Mouse (Mus musculus) limb, embryonic 13.5 days (tissue): Measurements from ENCODE around the gene Hsd11b2. TPM values are rescaled to one million over a fixed set of nuclear protein-coding genes. Genes with fewer than 3 reads are reported as not detected.
A peak's percentile ranks its signal among the peaks of the same experiment; 100 is the strongest.

Experiments used
- ATAC-seq: fragments of 200-750 bp; cut with Nextera tagmentation; 2 replicates; pipeline ENCODE4 v1.8.0; 2017; ENCODE audit warnings: low read depth, moderate number of reproducible peaks, moderate TSS enrichment; ENCODE audit not compliant: low FRiP score
- H3K27ac ChIP-seq: fragments of 300-500 bp; sonication (generic); 2 replicates; pipeline ENCODE4 v1.5.1; 2015; ENCODE audit warnings: inconsistent platforms, mild to moderate bottlenecking, moderate library complexity
- H3K27me3 ChIP-seq: fragments of 300-500 bp; sonication (generic); 2 replicates; pipeline ENCODE4 v1.6.1; 2015; ENCODE audit warnings: mild to moderate bottlenecking, inconsistent platforms
- H3K36me3 ChIP-seq: fragments of 300-500 bp; sonication (generic); 2 replicates; pipeline ENCODE4 v1.6.1; 2015; ENCODE audit warnings: inconsistent platforms, mild to moderate bottlenecking, moderate library complexity
- H3K4me1 ChIP-seq: fragments of 300-500 bp; sonication (generic); 2 replicates; pipeline ENCODE4 v1.6.1; 2015; ENCODE audit warnings: inconsistent platforms
- H3K4me2 ChIP-seq: fragments of 300-500 bp; sonication (generic); replicated peaks from 2 replicates; pipeline ENCODE4 v1.6.1; 2015; ENCODE audit warnings: inconsistent platforms, mild to moderate bottlenecking, moderate library complexity
- H3K4me3 ChIP-seq: fragments of 300-500 bp; sonication (generic); 2 replicates; pipeline ENCODE4 v1.5.1; 2015; ENCODE audit warnings: moderate library complexity, mild to moderate bottlenecking, inconsistent platforms
- H3K9ac ChIP-seq: fragments of 300-500 bp; sonication (generic); 2 replicates; pipeline ENCODE4 v1.6.1; 2015; ENCODE audit warnings: mild to moderate bottlenecking, inconsistent platforms
- H3K9me3 ChIP-seq: fragments of 300-500 bp; sonication (generic); 2 replicates; pipeline ENCODE4 v1.6.1; 2016; ENCODE audit warnings: inconsistent platforms
- WGBS: fragments of 180-500 bp; shearing (Covaris S2); methylation state at CpG from one replicate; pipeline ENCODE4 v1.1.7; 2015; 5-methylcytosine and 5-hydroxymethylcytosine counted together
- polyA plus RNA-seq: library from polyadenylated mRNA; unstranded; fragments of >200 nt; fragmentation: Nextera tagmentation; extraction: Ambion mirVana; gene quantifications from 2 replicates; pipeline ENCODE4 v1.2.1, GENCODE M21; 2015

Hsd11b2 gene
- polyA plus RNA-seq, 1 experiment from 2014 or later: 5.9 TPM

DNA sequence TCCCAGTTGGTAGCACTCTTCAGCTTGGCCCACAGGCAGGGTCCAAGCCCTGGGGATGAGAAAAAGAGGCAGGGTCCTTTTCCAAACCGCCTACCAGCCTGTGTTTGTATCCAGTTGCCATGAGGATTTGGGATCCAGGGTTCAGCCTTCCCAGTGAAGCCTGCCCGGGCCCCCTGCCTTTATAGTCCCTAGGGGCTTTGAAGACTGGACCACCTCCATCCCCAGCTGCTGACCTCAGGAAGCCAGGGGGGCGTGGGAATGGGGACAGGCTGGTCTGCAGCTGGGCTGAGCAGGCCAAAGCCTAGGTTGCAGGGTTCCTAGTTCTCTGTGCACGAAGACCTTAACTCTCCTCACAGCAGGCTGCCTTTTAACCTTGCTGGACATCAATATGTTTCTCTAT, 43.3 kb upstream of the Hsd11b2 start:
- WGBS: 41% methylated on average over 4 of the region's 4 CpGs
- H3K4me1 ChIP-seq: peaks cover 57% of the 10 kb centered on the region

DNA sequence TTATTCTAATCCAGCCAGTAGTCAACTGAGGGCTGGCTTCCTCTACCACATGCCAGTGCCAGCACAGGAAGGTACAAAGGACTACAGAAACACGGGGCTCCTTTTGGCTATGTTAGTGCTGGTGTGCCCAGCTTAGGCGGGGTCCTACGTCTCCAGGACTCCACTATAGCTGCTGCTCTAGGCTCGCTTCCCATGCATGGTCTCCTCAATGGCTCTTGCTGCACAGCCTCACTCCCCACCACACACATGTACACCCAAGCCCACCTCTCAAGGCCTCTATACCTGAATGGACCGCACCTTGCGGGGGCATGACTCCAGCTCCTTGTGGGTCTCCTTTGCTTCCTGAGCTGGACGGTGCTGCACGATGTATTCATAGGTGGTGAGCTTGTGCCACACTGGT, 42.8 kb upstream of the Hsd11b2 start:
- ATAC-seq: no peak
- 93% methylated on average over 8 of the region's 8 CpGs for WGBS
- H3K36me3 ChIP-seq: peaks cover 52% of the 10 kb centered on the region
- H3K9me3 ChIP-seq: no peaks in the 10 kb centered on the region
- no peak overlapping the region for H3K4me3 ChIP-seq
- peaks cover 55% of the 10 kb centered on the region for H3K27me3 ChIP-seq
- no peak overlapping the region for H3K4me2 ChIP-seq
- no peak overlapping the region for H3K27ac ChIP-seq
- peaks cover 52% of the 10 kb centered on the region for H3K4me1 ChIP-seq
- no peak overlapping the region for H3K9ac ChIP-seq

More for the DNA sequence above, 43.3 kb upstream of the Hsd11b2 start:
- no peaks in the 10 kb centered on the region for H3K9me3 ChIP-seq
- H3K4me2 ChIP-seq: no peak overlapping the region
- no peak for ATAC-seq
- H3K4me3 ChIP-seq: no peak overlapping the region
- H3K27me3 ChIP-seq: peaks cover 60% of the 10 kb centered on the region
- H3K27ac ChIP-seq: no peak overlapping the region; the same call in 1 of the 2 replicates
- peaks cover 52% of the 10 kb centered on the region for H3K36me3 ChIP-seq
- no peak overlapping the region for H3K9ac ChIP-seq

DNA sequence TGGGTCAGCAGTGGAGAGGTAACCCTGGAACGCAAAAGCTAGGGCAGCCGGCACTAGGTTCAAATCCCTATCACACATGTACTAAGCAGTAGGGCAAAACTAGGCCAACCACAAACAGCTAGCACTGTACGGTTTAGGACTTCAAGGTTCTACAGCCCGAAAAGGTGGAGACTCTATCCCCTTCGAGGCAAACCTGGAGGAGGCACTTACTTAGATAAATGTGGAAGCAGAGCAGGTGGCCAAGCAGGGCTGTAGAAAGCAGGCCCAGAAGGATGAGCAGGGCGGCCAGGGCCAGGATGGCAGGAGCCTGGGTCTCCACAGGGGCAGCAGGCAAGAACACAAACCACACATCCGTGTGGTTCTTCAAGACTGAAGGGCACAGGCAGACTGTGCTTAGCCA, 42.4 kb upstream of the Hsd11b2 start:
- H3K4me2 ChIP-seq: no peak overlapping the region
- no peak overlapping the region for H3K9ac ChIP-seq
- peaks cover 52% of the 10 kb centered on the region for H3K36me3 ChIP-seq
- peaks cover 52% of the 10 kb centered on the region for H3K27me3 ChIP-seq
- WGBS: 87% methylated on average over 7 of the region's 7 CpGs
- H3K4me3 ChIP-seq: no peak overlapping the region
- H3K27ac ChIP-seq: no peak overlapping the region
- no peaks in the 10 kb centered on the region for H3K9me3 ChIP-seq
- ATAC-seq: no peak
- peaks cover 52% of the 10 kb centered on the region for H3K4me1 ChIP-seq

DNA sequence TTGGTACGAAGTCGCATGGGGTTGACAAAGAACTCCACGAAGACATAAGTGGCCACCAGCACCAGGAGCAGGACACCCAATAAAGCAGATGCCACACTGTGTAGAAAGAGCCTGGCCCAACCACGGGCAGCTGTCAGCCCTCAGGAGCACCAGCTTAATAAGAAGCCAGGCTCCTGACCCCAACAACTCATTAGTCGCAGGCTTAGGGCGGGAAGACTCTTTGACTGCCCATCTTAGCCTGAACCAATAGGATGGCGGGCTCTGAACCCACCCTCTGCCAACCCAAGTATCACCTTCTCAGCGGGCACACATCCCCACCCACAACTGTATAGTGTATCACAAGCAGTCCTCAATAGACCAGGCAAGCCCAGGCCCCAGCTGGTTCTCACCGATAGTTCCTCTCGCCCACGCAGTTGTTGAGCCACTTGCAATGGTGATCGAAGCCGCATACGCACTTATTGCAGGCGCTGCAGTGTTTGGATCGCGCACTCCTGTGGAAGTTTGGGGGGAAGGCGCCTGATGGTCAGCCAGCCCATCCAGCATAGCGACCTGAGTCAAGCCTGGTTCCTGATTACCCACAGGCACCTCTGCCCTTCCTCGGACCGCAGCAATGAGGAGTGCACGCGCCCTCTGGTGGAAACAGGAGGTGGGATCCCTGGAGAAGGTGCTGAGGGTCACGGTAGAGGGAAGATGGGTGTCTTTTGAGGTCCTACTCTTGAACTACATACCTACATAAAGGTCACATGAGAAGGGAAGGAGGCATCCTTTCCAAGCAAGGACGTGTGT, 41.7 kb upstream of the Hsd11b2 start:
- ATAC-seq: no peak
- Histone ChIP-seq H3K9me3 (no peaks in the 10 kb centered on the region), H3K4me2 (peak overlapping the region; percentile 19; the same call in 1 of the 2 replicates), H3K9ac (no peak overlapping the region), H3K4me3 (no peak overlapping the region), H3K4me1 (peaks cover 47% of the 10 kb centered on the region), H3K27ac (no peak overlapping the region), H3K36me3 (peaks cover 56% of the 10 kb centered on the region), H3K27me3 (peaks cover 50% of the 10 kb centered on the region)
- 40% methylated on average over 25 of the region's 25 CpGs for WGBS

DNA sequence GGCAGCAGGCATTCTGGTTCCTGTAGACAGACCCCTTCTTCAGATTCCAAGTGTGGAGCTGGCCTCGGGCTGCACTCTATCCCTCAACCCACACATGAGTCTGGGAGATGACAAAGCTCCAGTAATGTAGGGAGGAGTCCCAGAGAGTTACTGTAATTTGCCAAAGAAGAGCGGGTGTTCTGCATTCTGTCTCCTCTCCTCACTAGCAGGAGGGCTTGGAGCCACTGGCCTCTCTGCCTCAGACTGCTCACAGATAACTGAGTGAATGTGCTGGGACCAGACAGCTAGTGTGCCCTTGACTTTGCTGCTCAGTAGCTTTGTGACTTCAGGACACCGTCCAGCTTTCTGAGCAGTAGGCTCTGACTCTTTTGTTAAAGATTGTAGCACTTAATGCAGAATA, 40.8 kb upstream of the Hsd11b2 start:
- peaks cover 39% of the 10 kb centered on the region for H3K4me1 ChIP-seq
- no peak for ATAC-seq
- H3K27ac ChIP-seq: no peak overlapping the region
- H3K36me3 ChIP-seq: peaks cover 58% of the 10 kb centered on the region
- WGBS: 82% methylated on average over 3 of the region's 3 CpGs
- no peak overlapping the region for H3K9ac ChIP-seq
- no peaks in the 10 kb centered on the region for H3K9me3 ChIP-seq
- peaks cover 41% of the 10 kb centered on the region for H3K27me3 ChIP-seq
- no peak overlapping the region for H3K4me3 ChIP-seq
- no peak overlapping the region for H3K4me2 ChIP-seq

DNA sequence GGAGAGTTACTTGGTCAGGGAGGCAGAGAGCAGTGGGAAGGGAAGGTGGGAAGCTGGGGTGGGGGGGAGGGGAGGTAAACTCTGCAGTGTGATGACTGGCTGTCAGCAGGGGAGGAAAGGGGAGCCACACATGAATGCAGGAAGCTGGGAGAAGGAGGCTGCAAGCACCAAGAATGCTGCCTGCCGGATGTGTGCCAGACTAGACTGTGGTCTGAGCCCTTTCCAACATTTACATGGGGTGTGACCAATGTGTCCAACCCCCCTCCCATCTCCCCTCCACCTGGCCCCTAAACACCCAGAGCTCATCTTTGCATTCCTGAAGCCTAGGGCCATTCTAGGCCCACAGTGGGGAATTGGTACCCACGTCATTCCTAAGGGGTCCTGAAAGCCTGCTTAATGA, 37.5 kb upstream of the Hsd11b2 start:
- no peak overlapping the region for H3K4me2 ChIP-seq
- H3K4me1 ChIP-seq: peaks cover 28% of the 10 kb centered on the region
- WGBS: 41% methylated on average over 2 of the region's 2 CpGs
- no peak overlapping the region for H3K4me3 ChIP-seq
- no peak overlapping the region for H3K9ac ChIP-seq
- ATAC-seq: no peak
- peaks cover 41% of the 10 kb centered on the region for H3K36me3 ChIP-seq
- no peaks in the 10 kb centered on the region for H3K9me3 ChIP-seq
- H3K27me3 ChIP-seq: peaks cover 9% of the 10 kb centered on the region
- peak overlapping the region; percentile 33; the same call in 1 of the 2 replicates for H3K27ac ChIP-seq

DNA sequence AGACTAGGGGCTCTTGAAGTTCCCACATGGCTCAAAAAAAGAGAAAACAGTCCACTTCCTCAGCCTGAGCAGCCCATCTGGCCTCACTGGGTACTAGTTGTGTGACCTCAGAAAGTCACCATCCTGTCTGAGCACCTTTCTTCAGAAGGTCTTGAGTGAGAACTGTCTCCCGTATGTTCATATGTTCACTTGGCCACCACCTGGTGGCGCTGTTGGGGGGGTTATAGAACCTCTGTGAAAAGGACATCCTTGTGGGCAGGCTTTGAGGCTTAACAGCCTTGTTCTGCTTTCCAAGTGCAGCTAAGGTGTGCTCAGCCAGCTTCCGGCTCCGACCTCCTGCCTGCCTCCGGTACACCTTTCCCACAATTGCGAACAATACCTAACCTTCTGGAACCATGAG, 37.1 kb upstream of the Hsd11b2 start:
- no peak for ATAC-seq
- Histone ChIP-seq H3K9ac (no peak overlapping the region), H3K4me3 (no peak overlapping the region), H3K27ac (peak overlapping the region; percentile 33; the same call in 1 of the 2 replicates), H3K4me1 (peaks cover 28% of the 10 kb centered on the region), H3K27me3 (peaks cover 5% of the 10 kb centered on the region; the same call in 1 of the 2 replicates), H3K36me3 (peaks cover 36% of the 10 kb centered on the region), H3K9me3 (no peaks in the 10 kb centered on the region), H3K4me2 (no peak overlapping the region)
- WGBS: 71% methylated on average over 6 of the region's 6 CpGs

DNA sequence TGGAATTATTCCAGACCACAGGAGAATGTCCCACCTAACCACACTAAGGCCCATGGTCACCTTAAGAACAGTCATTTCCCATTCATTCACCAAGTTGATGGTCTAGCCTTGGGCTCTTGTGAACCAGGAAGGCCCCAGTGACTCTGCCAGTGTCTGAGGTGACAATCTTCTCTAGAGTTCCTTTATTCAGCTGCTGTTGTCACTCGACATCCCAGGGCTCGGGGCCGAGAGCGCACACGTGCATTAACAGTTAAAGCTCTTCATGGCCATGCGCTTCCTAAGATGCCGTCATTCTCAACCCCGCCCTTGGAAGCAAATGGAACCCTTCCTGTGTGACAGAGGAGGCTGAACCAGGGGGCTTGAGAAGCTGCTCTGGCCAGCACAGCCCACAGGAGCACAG, 36.4 kb upstream of the Hsd11b2 start:
- Histone ChIP-seq H3K27me3 (no peaks in the 10 kb centered on the region), H3K27ac (no peak overlapping the region), H3K4me3 (no peak overlapping the region), H3K4me2 (no peak overlapping the region), H3K36me3 (peaks cover 34% of the 10 kb centered on the region), H3K4me1 (peaks cover 22% of the 10 kb centered on the region), H3K9me3 (no peaks in the 10 kb centered on the region), H3K9ac (no peak overlapping the region)
- ATAC-seq: no peak
- 72% methylated on average over 8 of the region's 8 CpGs for WGBS

DNA sequence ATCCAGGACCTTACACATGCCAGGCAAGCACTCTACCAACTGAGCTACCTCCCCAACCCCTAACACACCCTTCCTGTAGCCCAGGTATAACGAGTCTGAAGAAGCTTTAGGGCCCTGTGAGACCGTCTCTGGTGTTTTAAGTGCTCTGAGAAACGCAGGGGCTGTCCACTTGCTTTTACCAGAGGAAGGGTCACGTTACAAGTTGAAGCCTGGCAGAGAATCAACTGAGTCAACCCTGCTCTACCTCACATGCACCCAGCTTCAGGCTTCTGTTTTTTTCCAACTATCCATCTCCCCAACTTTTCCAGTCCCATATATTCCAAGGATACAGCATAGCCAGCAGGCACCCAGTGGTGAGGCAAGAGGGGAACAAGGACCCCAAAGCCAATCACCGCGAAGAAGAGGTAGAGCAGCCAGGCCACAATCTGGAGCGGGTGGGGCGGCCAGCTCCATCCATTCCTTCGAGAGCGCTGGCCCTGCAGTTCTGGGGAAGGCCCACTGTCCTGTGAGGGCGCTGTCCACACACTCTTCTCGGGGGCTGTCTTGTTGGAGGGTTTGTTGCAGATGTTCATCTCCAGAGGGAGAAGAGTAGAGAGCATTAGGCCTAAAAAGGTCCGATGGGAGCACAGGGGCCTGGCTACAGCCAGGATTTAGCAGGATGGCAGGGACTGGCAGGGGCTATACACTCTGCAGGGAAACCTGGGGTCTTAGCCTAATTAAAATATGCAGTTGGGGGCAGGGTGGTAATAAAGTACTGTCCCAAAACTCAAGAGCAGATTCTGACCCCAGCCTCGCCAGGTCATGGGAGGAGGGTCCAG, 35.1 kb upstream of the Hsd11b2 start:
- H3K27ac ChIP-seq: no peak overlapping the region

DNA sequence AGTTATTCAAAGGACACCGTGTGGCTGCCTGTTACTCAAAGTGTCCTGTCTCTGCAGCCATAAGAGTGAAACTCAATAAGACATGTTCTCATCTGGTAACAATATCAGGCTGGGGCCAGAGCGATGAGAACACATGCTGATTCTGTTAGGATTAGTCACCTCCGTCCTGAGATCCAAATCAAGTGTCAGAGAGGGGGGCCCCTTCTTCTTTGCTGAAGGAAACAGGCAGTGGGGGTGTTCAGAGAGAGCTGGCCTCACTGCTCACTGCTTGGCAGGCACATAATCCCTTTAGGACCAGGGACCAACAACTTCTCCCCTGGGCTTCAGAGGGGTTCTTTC, 34.6 kb upstream of the Hsd11b2 start:
- peak; percentile 57 for ATAC-seq
- peaks cover 21% of the 10 kb centered on the region for H3K4me1 ChIP-seq

More for the DNA sequence above, 35.1 kb upstream of the Hsd11b2 start:
- H3K9me3 ChIP-seq: no peaks in the 10 kb centered on the region
- H3K4me1 ChIP-seq: peaks cover 21% of the 10 kb centered on the region
- H3K4me3 ChIP-seq: no peak overlapping the region
- peaks cover 33% of the 10 kb centered on the region for H3K36me3 ChIP-seq
- peak; percentile 65 for ATAC-seq
- 27% methylated on average over 14 of the region's 14 CpGs for WGBS
- no peak overlapping the region for H3K9ac ChIP-seq
- no peaks in the 10 kb centered on the region for H3K27me3 ChIP-seq
- no peak overlapping the region for H3K4me2 ChIP-seq

DNA sequence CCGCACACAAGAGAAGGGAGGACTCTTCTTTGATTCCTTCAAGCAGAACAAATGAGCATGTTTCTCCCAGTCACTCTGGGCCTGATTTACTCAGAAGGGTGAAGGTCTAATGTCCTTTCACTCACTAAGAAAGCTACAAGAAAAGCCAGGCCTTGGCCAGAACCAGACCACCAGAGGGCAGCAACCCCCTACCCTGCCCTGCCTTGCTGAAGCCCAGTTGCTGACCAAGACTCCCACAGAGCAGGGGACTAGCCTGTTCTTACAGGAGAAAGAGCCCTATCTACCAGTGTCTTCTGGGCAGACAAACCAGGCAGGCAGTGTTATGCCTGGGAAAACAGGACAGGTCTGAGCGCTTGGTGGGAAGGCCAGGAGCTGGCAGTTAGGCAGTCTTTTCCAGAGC, 34.2 kb upstream of the Hsd11b2 start:
- Histone ChIP-seq H3K4me1 (peaks cover 21% of the 10 kb centered on the region), H3K9me3 (no peaks in the 10 kb centered on the region), H3K27me3 (no peaks in the 10 kb centered on the region), H3K4me3 (no peak overlapping the region), H3K36me3 (peaks cover 25% of the 10 kb centered on the region; the same call in 1 of the 2 replicates), H3K27ac (peak overlapping the region; percentile 4; the same call in 1 of the 2 replicates), H3K9ac (0 out of 2 replicates have a peak overlapping the region, but pooled peaks have one; percentile 19), H3K4me2 (no peak overlapping the region)
- 21% methylated on average over 2 of the region's 2 CpGs for WGBS
- ATAC-seq: 0 out of 2 replicates have a peak, but pooled peaks have one; percentile 10

More for the DNA sequence above, 34.6 kb upstream of the Hsd11b2 start:
- WGBS: 23% methylated on average over 3 of the region's 3 CpGs
- H3K27ac ChIP-seq: peak overlapping the region; percentile 4; the same call in 1 of the 2 replicates
- no peak overlapping the region for H3K4me2 ChIP-seq
- H3K9ac ChIP-seq: 0 out of 2 replicates have a peak overlapping the region, but pooled peaks have one; percentile 19
- no peaks in the 10 kb centered on the region for H3K9me3 ChIP-seq
- no peak overlapping the region for H3K4me3 ChIP-seq
- H3K36me3 ChIP-seq: peaks cover 29% of the 10 kb centered on the region; the same call in 1 of the 2 replicates
- no peaks in the 10 kb centered on the region for H3K27me3 ChIP-seq

DNA sequence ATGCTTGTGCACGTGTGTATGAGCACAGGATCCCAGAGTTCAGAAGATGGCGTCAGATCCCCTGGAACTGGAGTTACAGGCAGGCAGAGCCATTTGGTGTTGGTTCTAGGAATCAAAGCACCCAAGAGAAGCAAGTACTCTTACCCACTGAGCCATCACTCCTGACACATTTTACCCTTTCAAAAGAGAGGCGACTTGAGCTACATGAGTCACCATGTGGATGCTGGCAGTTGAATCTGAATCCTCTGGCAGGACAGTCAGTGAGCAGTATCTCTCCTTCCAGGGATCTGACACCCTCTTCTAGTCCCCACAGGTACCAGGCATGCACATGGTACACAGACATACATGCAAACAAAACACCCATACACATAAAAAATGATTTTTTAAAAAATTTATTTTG, 30.5 kb upstream of the Hsd11b2 start:
- Histone ChIP-seq H3K9me3 (no peaks in the 10 kb centered on the region), H3K4me3 (no peak overlapping the region), H3K27me3 (no peaks in the 10 kb centered on the region), H3K4me2 (no peak overlapping the region), H3K9ac (no peak overlapping the region), H3K27ac (no peak overlapping the region), H3K4me1 (peaks cover 19% of the 10 kb centered on the region), H3K36me3 (peaks cover 7% of the 10 kb centered on the region; the same call in 1 of the 2 replicates)
- WGBS: 64% methylated on average over 3 of the region's 3 CpGs
- no peak for ATAC-seq
